Mouse (Mus musculus) cerebellum, postnatal 14 days (tissue): ENCODE results near the gene Erich6.
A peak's percentile ranks its signal among the peaks of the same experiment; 100 is the strongest.

Experiments
- DNase-seq, 2 experiments: peaks; one replicate each; pipeline ENCODE4 v3.0.0; 2021; ENCODE audit warnings: mixed read lengths in 2 of 2

Gene Erich6

GRCm38 (mm10) chr3:58636406-58637295, at the start of gene Erich6:
Gene Erich6, minus strand, starts transcription at chr3:58637207.
- DNase-seq, result peak; percentile 38 to 47

- DNase-seq, result no peak
Measured at GRCm38 (mm10) chr3:58686206-58686921, 49.4 kb upstream of the Erich6 start.

DNA sequence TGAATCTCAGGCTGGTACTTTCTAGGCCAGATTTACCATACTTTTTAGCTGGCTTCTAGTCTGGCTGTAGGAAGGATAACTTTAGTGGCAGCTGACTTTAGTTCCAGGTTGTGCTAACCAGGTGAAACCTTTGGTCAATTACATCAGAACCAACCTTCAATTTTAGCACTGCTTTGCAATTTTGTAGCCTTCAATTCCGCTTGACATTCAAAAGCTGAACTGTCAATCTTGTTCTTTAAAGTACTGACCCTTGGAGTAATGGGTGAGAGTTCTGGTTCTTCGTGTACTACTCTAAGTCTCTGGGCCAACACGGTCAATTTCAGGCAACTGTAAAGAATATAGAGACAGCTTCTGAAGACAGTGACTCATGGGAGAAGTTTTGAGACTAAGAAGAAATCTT, 48.4 kb upstream of the Erich6 start:
- DNase-seq, result no peak

DNA sequence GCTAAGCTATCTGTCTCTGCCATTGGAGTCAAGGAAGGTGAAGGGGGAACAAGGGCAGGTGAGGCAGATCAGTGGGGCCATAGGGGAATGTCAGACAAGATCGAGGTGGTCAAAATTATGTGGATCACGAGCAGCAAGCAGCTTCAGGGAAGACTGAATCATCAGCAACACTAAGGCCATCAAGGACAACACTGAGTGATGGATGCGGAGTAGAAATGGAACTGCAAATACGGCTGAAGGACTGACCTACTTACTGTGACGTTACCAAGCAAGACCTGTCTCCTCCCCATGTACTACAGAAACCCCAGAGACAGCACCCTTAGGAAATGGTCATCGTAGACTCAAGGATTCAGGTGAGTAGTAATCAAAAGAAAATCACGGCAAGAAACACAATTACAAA, 46.3 kb upstream of the Erich6 start:
- no peak for DNase-seq

DNA sequence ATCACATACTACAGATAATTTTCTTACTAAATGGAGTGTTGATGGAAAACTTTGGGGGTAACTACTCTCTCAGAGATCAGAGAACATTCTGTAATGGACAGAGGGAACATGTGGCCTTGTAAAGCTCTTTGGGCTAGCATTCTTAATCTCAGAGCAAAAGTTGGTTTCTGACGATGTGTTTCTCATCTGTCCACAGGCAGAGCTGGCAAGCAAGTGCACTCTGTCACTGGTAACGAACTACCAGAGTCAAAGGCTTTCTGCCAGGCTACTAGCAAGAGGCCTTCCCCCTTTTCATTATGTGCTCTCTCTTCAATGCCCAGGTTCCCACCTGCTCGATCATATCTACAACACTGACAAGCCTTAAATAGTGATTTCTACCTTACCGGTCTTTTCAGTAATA, 45.3 kb upstream of the Erich6 start:
- no peak for DNase-seq

- no peak for DNase-seq
Measured at GRCm38 (mm10) chr3:58681831-58682230, 44.8 kb upstream of the Erich6 start.

GRCm38 (mm10) chr3:58680943-58681637, 44.1 kb upstream of the Erich6 start:
- no peak for DNase-seq

DNA sequence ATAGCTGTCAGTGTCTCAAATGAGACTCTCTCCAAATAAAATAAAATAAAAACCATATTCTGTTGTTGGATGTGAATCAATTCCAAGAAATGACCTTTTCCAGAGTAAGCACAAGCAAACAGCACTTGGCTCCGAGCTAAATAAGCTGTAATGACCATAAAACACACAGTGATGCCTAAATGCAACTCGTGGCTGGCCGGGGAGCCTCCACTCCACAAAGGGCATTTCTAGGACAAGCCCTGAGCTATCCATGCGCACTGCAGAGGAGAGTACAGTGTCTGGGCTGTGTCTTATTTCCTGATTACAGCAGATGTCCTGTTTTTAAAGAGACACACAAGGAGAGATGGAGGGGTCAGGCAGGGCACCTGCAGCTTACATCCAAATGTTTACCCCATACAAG, 43.0 kb upstream of the Erich6 start:
- DNase-seq, result no peak

DNA sequence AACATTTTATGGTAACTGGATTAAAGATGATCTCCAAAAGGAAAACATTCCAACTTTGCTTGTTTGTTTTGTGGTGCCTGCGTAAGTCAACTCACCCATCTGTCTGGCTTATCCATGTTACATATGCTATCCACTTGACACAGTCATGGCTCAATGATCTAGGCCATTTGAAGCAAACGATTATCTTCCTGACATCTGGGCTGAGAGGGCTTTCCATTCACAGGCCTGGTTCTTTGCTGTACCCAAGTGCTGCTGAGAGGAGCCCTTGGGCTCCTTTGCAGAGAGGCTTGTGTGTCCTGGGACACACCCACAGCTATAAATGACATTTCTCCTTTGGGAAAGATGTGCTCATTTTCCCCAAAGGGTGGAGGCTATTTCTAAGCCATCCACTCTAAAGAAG, 41.9 kb upstream of the Erich6 start:
- no peak for DNase-seq

- DNase-seq, result no peak
Measured at GRCm38 (mm10) chr3:58678384-58678783, 41.4 kb upstream of the Erich6 start.

DNA sequence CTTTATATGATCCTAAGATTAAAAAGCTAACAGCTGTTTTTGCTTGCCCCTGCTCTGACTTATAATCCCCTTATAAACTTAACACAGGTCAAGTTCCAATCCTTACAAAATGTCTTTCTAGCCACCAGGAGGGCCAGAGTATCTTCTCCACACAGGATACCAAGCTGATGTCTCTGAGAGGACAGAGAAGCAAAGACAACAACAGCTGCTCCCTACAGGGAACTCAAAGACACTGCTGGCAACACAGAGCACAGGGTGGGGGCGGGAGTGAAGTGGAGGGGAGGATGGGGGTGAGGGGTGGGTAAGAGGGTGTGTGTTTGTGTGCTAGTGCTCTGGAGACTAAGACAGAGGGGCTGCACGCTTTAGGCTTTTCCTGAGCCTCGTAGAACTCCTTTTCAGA, 40.6 kb upstream of the Erich6 start:
- no peak for DNase-seq

GRCm38 (mm10) chr3:58673295-58673694, 36.3 kb upstream of the Erich6 start:
- no peak for DNase-seq

DNA sequence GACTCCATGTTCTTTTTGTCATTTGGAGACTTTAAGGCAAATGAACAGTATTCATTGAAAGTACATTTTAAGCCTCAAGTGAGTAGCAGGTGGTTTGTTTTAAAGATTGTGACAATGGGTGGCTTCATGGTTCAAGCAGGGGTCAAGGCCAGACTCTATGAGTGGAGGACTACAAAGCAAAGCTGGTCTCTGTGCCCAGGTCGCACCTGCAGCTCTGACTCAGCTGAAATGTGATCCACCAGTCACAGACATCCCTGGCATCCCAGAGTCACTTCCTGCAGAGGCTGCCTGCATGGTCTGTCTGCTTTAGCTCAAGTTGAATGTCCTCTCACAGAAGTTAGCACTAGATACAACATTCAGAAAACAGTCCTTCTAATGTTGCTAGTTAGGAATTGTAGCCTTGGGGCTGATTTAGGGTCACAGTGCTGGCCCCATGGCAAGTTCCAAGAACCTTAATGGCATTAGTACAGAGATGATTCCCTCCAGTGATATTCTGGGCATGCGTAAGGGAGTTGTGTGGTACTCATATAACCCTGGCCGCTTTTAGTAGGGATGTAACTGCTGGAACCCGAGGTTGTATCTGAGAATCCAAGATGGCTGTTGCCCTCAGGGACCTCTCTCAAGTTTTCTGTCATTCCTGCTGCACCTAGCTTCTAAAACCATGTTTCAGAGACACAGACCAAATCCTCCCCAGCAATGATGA, 35.6 kb upstream of the Erich6 start:
- DNase-seq, result no peak

DNA sequence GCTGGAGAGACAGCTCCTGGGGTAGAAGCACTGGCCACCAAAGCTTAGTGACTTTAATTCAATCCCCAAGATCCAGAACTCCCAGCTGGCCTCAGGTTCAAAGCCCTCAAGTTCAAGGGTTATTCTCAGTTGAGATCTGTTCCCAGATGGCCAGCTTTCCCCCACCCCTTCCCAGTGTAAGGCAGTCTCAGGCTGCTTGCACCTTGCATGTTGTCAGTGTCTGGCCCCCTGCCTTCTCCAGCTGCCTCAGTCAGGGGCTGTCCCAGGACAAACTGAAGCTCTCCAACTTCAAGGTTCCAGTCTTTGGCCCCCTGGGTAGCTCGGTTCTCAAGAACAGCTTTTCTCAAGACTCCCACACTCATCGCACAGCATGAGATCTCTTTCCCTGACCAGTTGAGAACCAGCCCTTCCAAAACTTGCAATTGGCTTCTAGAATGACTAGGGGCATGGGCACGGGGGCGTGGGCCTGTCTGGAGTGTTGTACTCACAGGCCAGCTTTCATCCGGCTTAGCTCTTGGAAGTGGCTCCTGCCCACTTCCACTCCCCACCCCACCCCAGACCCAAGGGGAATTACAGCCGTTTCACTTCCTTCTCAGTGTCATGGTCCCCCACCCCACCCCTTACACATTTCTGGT, 34.7 kb upstream of the Erich6 start:
- no peak for DNase-seq

- no peak for DNase-seq
Measured at GRCm38 (mm10) chr3:58663970-58664369, 27.0 kb upstream of the Erich6 start.

DNA sequence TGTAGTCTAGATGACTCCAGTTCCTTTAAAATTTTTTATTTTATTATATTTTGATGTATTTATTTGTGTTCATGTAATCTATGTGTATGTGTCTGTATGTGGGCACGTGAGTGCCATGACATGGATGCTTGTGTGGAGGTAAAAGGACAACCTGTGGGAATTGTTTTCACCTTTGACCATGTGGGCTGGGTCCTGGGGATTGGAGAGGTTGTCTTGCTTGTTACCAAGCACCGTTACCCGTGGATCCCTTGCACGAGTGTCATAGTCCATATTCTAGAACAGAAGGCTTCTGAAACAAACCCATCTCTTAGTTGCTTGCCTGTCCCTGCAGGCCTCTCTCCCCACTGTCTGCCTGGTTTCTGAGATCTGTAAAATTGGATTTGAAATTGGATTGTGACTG, 23.6 kb upstream of the Erich6 start:
- DNase-seq, result no peak

DNA sequence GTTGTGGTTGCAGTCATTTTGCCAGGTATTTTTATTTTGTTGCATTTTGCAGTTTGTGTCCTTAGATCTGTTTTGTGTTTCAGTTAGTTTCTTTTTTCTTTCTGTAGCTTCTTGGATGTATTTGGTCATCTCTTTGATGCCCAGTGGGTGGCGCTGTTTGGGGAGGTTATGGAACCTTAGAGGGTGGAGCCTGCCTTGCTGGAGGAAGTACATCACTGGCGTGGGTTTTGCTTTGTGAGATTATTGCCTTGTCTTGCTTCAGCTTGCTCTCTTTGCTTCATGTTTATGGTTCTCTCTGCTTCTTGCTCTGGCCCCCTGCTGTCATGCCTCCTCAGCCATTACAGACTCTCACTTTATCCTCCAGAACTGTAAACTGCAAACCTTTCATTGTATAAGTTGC, 20.3 kb upstream of the Erich6 start:
- DNase-seq, result peak in 1 of 2 experiments; percentile 75

DNA sequence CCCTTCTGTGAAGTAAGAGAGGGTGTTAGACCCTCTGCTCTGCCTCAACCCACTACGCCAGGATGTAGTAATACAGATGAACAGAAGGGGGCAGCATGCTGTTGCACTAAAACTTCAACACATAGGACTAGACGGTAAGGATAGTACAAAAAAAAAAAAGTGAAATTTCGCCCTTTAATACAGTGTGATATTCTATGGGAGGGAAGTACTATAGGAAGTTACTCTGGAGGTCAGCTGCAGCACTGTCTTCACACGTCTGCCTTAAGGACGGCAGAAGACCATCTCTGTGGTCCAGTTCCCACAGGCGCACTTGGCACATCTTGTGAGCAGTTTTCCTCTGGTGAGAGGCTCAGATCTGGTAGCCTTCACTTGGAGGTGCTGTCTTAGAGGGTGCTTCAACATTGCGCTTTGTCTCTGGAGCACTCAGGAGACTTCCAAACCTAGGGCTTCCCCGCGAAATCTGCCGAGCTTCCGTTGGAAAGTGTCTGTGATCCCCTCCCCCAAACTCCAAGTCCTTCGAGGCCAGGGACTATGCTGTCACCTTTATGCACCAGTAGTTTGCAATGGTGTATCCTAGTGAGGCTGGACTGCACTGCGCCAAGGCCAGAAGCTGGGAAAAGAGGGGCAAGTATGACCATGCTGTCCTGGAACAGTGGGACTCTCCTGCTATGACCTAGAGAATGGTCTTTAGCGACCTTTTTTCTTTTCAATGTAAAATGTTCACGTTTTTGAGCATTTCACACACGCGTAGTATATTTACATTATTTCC, 18.5 kb upstream of the Erich6 start:
- DNase-seq, result peak; percentile 87 to 88

DNA sequence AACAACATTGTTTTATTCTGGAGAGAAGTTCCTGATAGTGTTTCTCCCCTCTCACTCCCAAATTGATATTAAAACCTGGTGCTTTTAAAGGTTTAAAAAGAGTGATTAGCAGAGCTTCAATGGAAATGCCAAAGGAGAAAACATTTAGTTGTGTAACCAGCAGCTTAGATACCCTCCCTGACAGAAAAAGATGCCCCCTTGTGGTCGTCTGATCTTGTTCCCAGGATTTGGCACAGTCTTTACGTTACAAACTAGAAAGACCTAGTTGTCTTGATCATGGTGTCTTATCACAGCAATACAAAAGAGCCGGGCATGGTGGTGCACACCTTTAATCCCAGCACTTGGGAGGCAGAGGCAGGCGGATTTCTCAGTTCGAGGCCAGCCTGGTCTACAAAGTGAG, 16.9 kb upstream of the Erich6 start:
- DNase-seq, result peak; percentile 36 to 52

GRCm38 (mm10) chr3:58650328-58650727, 13.3 kb upstream of the Erich6 start:
- no peak for DNase-seq

GRCm38 (mm10) chr3:58647179-58647578, 10.2 kb upstream of the Erich6 start:
- no peak for DNase-seq

- no peak for DNase-seq
Measured at GRCm38 (mm10) chr3:58646180-58646579, 9.2 kb upstream of the Erich6 start.
